Mouse (Mus musculus): ENCODE results near the gene Bcat1.

The Bcat1 gene

DNA sequence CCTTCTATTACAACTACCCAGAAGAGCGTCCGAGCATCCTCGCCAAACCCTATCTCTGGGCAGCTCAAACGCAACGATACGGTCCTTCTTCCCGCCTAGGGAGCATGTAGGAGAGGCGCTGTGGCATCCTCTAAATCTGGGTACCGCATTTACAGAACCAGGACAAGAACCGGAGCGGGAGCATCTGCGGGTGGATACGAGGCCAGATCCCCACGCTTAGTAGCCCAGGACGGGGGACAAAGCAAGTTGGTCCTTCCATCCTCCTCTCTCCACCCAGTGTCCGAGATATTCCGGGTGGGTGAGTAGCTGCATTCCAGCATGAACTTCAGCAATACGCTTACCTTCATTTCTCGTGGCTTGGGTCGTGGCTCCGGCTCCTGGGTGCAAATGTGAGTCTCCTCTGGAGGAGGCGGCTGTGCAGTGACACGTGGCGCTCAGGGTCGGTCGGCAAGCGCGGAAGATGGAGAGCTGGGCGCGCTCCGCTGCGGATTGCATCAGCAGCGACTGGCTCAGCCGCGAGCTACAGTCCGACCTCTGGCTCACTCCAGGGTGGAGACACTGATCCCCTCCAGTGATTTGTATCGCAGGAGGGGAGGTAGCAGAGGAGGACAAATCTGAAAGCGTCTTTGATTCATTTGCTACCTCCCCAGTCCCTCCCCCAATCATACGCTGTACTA is at the start of gene Bcat1:
Gene Bcat1, minus strand, starts transcription at position 637 of the 677 bp plus-strand sequence.
- no peak for DNase-seq (ENCODE audit: extremely low read depth, low read depth)

GRCm38 (mm10) chr6:145125591-145126113 is 49.7 kb upstream of the Bcat1 start:
- no peak for DNase-seq (ENCODE audit: extremely low read depth, low read depth)

GRCm38 (mm10) chr6:145124621-145125020 is 48.6 kb upstream of the Bcat1 start:
- peak; percentile 83 for DNase-seq (ENCODE audit: extremely low read depth, low read depth)

DNA sequence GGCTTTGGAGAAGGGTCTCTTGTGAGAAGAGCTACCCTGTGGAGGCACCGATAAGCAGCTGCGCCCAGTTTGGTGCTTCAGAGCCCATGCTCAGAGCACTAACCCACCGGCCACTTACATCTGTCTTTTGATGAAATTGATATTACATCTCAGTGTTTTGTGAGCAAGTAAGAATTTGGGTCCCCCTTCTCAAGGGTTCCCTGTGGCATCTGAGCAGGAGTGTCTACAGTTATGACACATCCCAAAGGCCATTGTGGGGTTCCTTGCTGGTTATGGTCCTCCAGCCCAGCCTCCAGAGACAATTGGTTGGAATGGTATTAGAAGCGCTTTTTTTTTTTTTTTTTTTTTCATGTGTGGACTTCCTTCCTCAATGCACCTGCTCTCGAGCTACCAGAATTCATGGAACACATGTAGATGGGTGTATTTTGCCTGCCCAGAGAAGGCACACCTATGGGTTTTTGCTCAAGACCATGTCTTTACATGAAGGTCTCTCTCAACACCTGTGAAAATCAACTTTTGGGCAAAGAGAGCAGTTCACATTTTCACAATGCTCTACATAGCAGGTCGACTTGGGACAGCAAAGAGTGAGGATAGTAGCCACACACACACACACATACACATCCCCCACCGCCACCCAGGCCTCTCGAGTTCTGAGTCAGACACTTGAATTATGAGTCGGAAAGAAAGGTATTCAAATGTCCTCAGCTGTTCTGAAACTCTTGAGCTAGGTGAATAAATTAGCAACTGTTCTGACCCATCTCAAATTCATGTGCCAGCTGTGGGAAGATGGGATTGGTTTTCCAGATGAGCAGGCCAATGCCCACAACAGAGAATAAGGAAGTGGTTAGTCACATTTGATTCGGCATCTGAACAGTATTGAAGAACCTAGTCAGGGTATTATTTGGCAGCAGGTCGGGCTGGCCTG is 47.4 kb upstream of the Bcat1 start:
- DNase-seq (ENCODE audit: extremely low read depth, low read depth): peak; percentile 53

GRCm38 (mm10) chr6:145122423-145123059 is 46.6 kb upstream of the Bcat1 start:
- no peak for DNase-seq (ENCODE audit: extremely low read depth, low read depth)

GRCm38 (mm10) chr6:145121590-145122420 is 45.8 kb upstream of the Bcat1 start:
- DNase-seq (ENCODE audit: extremely low read depth, low read depth): peak; percentile 89

- DNase-seq (ENCODE audit: extremely low read depth, low read depth): peak; percentile 47
Observed at GRCm38 (mm10) chr6:145120787-145121589, 45.0 kb upstream of the Bcat1 start.

DNA sequence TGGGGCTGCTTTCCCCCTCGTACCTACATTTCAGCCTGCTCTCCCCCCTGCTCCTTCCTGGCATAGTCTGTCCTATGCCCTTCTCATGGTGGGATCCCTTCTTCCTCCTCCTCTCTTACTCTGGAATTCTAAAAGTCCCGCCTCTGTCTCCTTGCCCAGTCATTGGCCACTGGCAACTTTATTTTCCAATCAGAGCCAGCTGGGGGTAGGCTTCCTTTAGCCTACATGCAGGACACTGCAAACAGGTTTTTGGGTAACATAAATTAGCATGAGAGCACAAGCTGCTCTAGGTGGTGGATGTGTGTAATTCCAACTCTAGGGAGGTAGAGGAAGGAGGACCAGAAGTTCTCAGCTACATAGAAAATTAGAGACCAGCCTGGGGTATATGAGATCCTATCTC is 44.1 kb upstream of the Bcat1 start:
- no peak for DNase-seq (ENCODE audit: extremely low read depth, low read depth)

DNA sequence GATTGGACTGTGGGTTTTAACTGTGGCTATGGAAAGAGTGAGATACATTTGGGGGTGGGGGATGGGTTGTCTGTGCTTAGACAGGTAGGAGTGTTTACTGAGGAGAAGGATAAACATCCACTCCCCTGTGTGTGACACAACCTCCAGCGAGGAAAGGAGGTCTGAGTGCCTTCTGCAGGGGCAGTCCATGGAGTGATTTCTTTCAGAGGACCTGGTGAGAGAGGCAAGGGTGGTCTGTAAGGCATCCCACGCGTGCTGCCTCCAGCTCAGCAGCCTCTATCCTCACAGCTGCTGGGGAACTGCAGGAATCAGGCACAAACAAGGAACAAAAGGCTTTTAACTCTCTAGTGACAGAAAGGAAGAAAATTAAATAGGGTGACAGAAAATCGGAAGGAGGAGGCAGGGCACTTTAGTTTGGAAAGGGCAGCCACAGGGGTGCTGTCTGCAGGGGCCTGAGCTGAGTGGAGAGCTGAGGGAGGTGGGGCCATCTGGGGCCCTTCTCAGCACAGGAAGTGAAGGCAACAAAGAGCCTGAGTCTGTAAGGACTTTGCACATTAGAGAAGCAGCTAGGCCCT is 40.2 kb upstream of the Bcat1 start:
- DNase-seq (ENCODE audit: extremely low read depth, low read depth): no peak

DNA sequence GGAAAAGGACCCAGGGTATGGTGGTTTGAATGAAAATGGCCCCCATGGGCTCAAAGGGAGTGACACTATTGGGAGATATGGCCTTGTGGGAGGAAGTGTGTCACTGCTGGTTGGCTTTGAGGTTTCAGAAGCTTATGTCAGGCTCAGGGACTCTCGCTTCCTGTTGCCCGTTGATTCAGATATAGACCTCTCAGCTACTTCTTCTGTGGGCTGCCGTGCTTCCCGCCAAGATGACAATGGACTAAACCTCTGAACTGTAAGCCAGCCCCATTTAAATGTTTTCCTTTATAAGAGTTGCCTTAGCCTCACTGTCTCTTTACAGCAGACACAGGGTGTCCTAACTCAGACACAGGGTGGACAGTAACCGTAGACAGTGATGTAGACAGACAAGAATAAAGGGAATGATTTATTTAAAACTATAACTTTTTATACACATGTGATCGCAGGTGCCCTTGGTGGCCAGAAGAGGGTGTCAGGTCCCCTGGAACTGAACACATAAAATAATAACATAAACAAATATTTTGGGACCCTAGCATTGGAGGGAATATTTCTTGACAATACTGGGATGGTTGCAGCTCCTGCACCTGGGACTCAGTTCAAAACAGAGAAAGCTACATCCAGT is 39.6 kb upstream of the Bcat1 start, which contains the start of gene Lrmp:
Gene Lrmp, plus strand, starts transcription at position 178 of the 622 bp plus-strand sequence.
- peak; percentile 51 for DNase-seq (ENCODE audit: extremely low read depth, low read depth)

DNA sequence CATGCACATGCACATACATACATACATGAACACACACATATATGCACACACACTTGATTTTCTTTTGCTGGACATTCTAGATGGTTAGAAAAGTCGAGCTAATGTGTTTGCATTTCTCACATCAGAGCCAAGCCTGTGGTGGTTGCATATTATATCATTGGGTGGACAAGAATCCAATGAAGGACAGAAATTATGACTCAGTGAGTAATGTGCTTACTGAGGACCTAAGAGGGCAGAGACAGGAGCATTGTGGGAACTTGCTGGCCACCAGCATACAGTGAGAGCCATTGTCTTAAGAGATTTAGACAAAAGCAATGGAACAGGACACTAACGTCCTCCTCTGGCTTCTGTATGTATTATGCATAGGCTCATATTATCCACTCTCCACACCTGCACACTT is 38.6 kb upstream of the Bcat1 start:
- no peak for DNase-seq (ENCODE audit: extremely low read depth, low read depth)

DNA sequence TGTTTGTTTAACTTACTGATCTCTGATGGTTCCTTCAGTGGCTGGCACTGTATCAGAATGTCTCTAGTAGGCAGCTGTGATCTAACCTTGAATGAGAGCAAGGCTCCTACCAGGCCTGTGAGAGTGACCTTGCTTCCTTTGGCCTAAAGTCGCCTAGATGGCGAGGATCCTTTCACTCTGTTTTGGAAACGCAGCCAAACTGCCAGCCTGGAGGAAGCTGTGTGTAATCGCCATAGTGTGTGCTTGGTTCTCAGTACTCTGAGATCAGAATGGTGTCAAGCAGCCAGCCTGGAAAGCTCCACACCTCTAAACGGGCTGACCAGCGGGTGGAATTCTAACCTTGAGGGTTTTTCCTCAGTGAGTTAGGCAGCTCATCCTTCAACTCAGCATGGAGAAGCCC is 36.9 kb upstream of the Bcat1 start:
- DNase-seq (ENCODE audit: extremely low read depth, low read depth): no peak

- DNase-seq (ENCODE audit: extremely low read depth, low read depth): no peak
Observed at GRCm38 (mm10) chr6:145110786-145111185, 34.8 kb upstream of the Bcat1 start.

- no peak for DNase-seq (ENCODE audit: extremely low read depth, low read depth)
Observed at GRCm38 (mm10) chr6:145106163-145106842, 30.3 kb upstream of the Bcat1 start.

- no peak for DNase-seq (ENCODE audit: extremely low read depth, low read depth)
Observed at GRCm38 (mm10) chr6:145105439-145105838, 29.5 kb upstream of the Bcat1 start.

- no peak for DNase-seq (ENCODE audit: extremely low read depth, low read depth)
Observed at GRCm38 (mm10) chr6:145104241-145104939, 28.4 kb upstream of the Bcat1 start.

GRCm38 (mm10) chr6:145100923-145101322 is 24.9 kb upstream of the Bcat1 start:
- DNase-seq (ENCODE audit: extremely low read depth, low read depth): no peak

DNA sequence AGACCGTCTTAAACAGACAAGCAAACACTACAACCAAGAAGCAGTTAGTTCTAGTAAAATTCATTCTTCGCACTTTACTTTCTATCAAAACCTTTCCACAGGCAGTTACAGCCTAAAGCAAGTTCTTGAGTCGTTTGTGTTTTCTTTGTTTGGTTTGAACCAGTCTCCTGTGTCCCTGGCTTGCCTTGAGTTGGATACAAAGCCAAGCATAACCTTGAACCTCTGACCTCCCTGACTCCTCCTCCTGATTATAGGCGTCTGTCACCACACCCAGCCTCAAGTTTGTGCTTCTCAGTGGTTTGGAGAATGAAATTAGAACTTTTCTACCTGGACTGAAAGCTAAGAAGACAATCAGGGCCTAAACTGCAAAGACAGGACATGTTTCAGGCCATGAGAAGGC is 18.4 kb upstream of the Bcat1 start:
- no peak for DNase-seq (ENCODE audit: extremely low read depth, low read depth)
